In genomic region chr7:45767500-45767899, GRCm38 (mm10) we compare ENCODE assay signal across 25 mouse cellular contexts. TPM values are rescaled to one million over a fixed set of nuclear protein-coding genes. Genes with fewer than 3 reads are reported as not detected.
DNase-seq lines count a peak whose midpoint lies in the region; ATAC-seq and TF ChIP-seq lines count a peak whose summit lies in the region.
"Had no signal": no experiment of that assay in that cellular context is flagged by ENCODE, and none has a peak within 500 bp of the region (broad histone marks: within the 10 kb centered on the region; RNA-seq: fewer than 3 reads in every experiment).

No protein-coding gene starts in this region.

- H3K9me3 ChIP-seq in embryonic facial prominence, embryonic 15.5 days (replicated peaks), result no peaks in the 10 kb centered on the region
- H3K9me3 ChIP-seq in embryonic facial prominence, embryonic 10.5 days, result no peaks in the 10 kb centered on the region
- H3K9me3 ChIP-seq in liver, embryonic 14.5 days (ENCODE audit: control insufficient read depth, low read length), result no peaks in the 10 kb centered on the region
- no peaks in the 10 kb centered on the region for H3K9me3 ChIP-seq in liver, postnatal 0 days (ENCODE audit: low read length)
- no peaks in the 10 kb centered on the region for H3K9me3 ChIP-seq in ES-Bruce4 (replicated peaks; ENCODE audit: control insufficient read depth, insufficient read depth, low read length, poor library complexity, severe bottlenecking)
- no peaks in the 10 kb centered on the region for H3K9me3 ChIP-seq in hindbrain, embryonic 10.5 days
- H3K9me3 ChIP-seq: forebrain, embryonic 15.5 days; heart, embryonic 10.5 days; hindbrain, embryonic 13.5 days had no signal

- peak overlapping the region; percentile 71 for H3K27ac ChIP-seq in embryonic facial prominence, embryonic 15.5 days (replicated peaks)
- H3K27ac ChIP-seq in embryonic facial prominence, embryonic 10.5 days (replicated peaks), result no peak overlapping the region
- H3K27ac ChIP-seq in liver, embryonic 14.5 days, result no peak overlapping the region
- H3K27ac ChIP-seq in liver, postnatal 0 days (ENCODE audit: low read depth), result no peak overlapping the region
- no peak overlapping the region for H3K27ac ChIP-seq in ES-Bruce4 (ENCODE audit: insufficient read depth, low read length)
- H3K27ac ChIP-seq in small intestine, adult 2 months (ENCODE audit: insufficient read depth, low read depth, low read length), result no peak overlapping the region
- no peak overlapping the region for H3K27ac ChIP-seq in hindbrain, embryonic 10.5 days
- H3K27ac ChIP-seq: forebrain, embryonic 15.5 days; heart, embryonic 10.5 days; hindbrain, embryonic 13.5 days; hindbrain, postnatal 0 days had no signal

- no peaks in the 10 kb centered on the region for H3K36me3 ChIP-seq in embryonic facial prominence, embryonic 15.5 days
- no peaks in the 10 kb centered on the region for H3K36me3 ChIP-seq in embryonic facial prominence, embryonic 10.5 days (replicated peaks)
- no peaks in the 10 kb centered on the region for H3K36me3 ChIP-seq in liver, embryonic 14.5 days (replicated peaks; ENCODE audit: control insufficient read depth, insufficient read depth, low read depth)
- H3K36me3 ChIP-seq in liver, postnatal 0 days (replicated peaks; ENCODE audit: insufficient read depth, low read length), result no peaks in the 10 kb centered on the region
- no peaks in the 10 kb centered on the region for H3K36me3 ChIP-seq in ES-Bruce4 (ENCODE audit: control insufficient read depth, insufficient read depth, low read length, poor library complexity, severe bottlenecking)
- no peaks in the 10 kb centered on the region for H3K36me3 ChIP-seq in small intestine, adult 2 months (ENCODE audit: control insufficient read depth, insufficient read depth, low read length)
- H3K36me3 ChIP-seq in hindbrain, embryonic 10.5 days, result no peaks in the 10 kb centered on the region
- H3K36me3 ChIP-seq: forebrain, embryonic 15.5 days; heart, embryonic 10.5 days; hindbrain, embryonic 13.5 days had no signal

- peak; percentile 22; the same call in 1 of the 2 replicates for TF ChIP-seq CTCF in liver, embryonic 14.5 days (IDR thresholded peaks at IDR 0.05; ENCODE audit: low read depth)
- TF ChIP-seq CTCF in liver, postnatal 0 days (IDR thresholded peaks at IDR 0.05; ENCODE audit: low read depth), result no peak
- peak; percentile 40 for TF ChIP-seq CTCF in ES-Bruce4 (IDR thresholded peaks at IDR 0.05; ENCODE audit: low read depth, low read length)
- TF ChIP-seq CTCF in small intestine, adult 2 months (IDR thresholded peaks at IDR 0.05; ENCODE audit: extremely low read depth, insufficient read length, insufficient replicate concordance, low read depth, low read length), result peak; percentile 22; the same call in 1 of the 2 replicates

- no peak overlapping the region for H3K4me2 ChIP-seq in embryonic facial prominence, embryonic 15.5 days (replicated peaks)
- no peak overlapping the region for H3K4me2 ChIP-seq in liver, embryonic 14.5 days (ENCODE audit: low read depth)
- no peak overlapping the region for H3K4me2 ChIP-seq in liver, postnatal 0 days (ENCODE audit: low read depth, low read length)
- H3K4me2 ChIP-seq: forebrain, embryonic 15.5 days; hindbrain, embryonic 13.5 days had no signal

- H3K4me3 ChIP-seq in embryonic facial prominence, embryonic 15.5 days (replicated peaks), result no peak overlapping the region
- H3K4me3 ChIP-seq in embryonic facial prominence, embryonic 10.5 days, result no peak overlapping the region
- H3K4me3 ChIP-seq in liver, embryonic 14.5 days (ENCODE audit: insufficient read depth in 1 of 2, low read depth in 2 of 2, low read length in 2 of 2), result no peak overlapping the region
- H3K4me3 ChIP-seq in liver, postnatal 0 days (ENCODE audit: low read depth, low read length), result no peak overlapping the region
- H3K4me3 ChIP-seq in ES-Bruce4 (ENCODE audit: low read depth, low read length), result no peak overlapping the region
- H3K4me3 ChIP-seq in small intestine, adult 2 months (ENCODE audit: low read depth, low read length), result no peak overlapping the region
- no peak overlapping the region for H3K4me3 ChIP-seq in hindbrain, embryonic 10.5 days
- H3K4me3 ChIP-seq: forebrain, embryonic 15.5 days; heart, embryonic 10.5 days; hindbrain, embryonic 13.5 days had no signal

- H3K27me3 ChIP-seq in embryonic facial prominence, embryonic 15.5 days, result no peaks in the 10 kb centered on the region
- H3K27me3 ChIP-seq in embryonic facial prominence, embryonic 10.5 days (replicated peaks; ENCODE audit: low read depth, poor library complexity, severe bottlenecking), result no peaks in the 10 kb centered on the region
- H3K27me3 ChIP-seq in liver, embryonic 14.5 days (ENCODE audit: control insufficient read depth, insufficient read depth, low read length), result no peaks in the 10 kb centered on the region
- H3K27me3 ChIP-seq in liver, postnatal 0 days (ENCODE audit: insufficient read depth, low read length), result no peaks in the 10 kb centered on the region
- no peaks in the 10 kb centered on the region for H3K27me3 ChIP-seq in ES-Bruce4 (ENCODE audit: control insufficient read depth, insufficient read depth, low read length, poor library complexity, severe bottlenecking)
- H3K27me3 ChIP-seq in small intestine, adult 2 months (ENCODE audit: control insufficient read depth, insufficient read depth, low read length), result no peaks in the 10 kb centered on the region
- no peaks in the 10 kb centered on the region for H3K27me3 ChIP-seq in hindbrain, embryonic 10.5 days (ENCODE audit: insufficient read depth, poor library complexity, severe bottlenecking)
- H3K27me3 ChIP-seq: forebrain, embryonic 15.5 days had no signal

- no peak for TF ChIP-seq EP300 in liver, embryonic 14.5 days (IDR thresholded peaks at IDR 0.05; ENCODE audit: low read depth)
- no peak for TF ChIP-seq EP300 in liver, postnatal 0 days (IDR thresholded peaks at IDR 0.05; ENCODE audit: low read depth)
- no peak for TF ChIP-seq EP300 in ES-Bruce4 (IDR thresholded peaks at IDR 0.05; ENCODE audit: insufficient read depth, low read depth, low read length)

- DNase-seq in embryonic facial prominence, embryonic 10.5 days (ENCODE audit: low spot score), result no peak
- no peak for DNase-seq in liver, embryonic 14.5 days (ENCODE audit: low read depth in 3 of 3, low spot score in 3 of 3)
- no peak for DNase-seq in liver, postnatal 0 days
- DNase-seq in hindbrain, embryonic 10.5 days (ENCODE audit: low spot score), result no peak
- DNase-seq in frontal cortex, postnatal 25 days (ENCODE audit: low spot score in 2 of 2), result no peak
- DNase-seq: adrenal gland, postnatal 10 days; B cell, adult 2 months; cerebellum, adult 11-12 months; cerebellum, adult 9-10 months; cerebellum, postnatal 36 days; gastrocnemius, postnatal 10 days; heart, adult 18-20 months; heart, postnatal 10 days; heart, postnatal 4 days had no signal

- no peak for TF ChIP-seq POLR2A in ES-Bruce4 (IDR thresholded peaks at IDR 0.05; ENCODE audit: insufficient read depth, low read length)
- no peak for TF ChIP-seq POLR2A in small intestine, adult 2 months (IDR thresholded peaks at IDR 0.05; ENCODE audit: low read depth, low read length)

- H3K9ac ChIP-seq in embryonic facial prominence, embryonic 15.5 days, result no peak overlapping the region
- no peak overlapping the region for H3K9ac ChIP-seq in liver, embryonic 14.5 days (replicated peaks)
- no peak overlapping the region for H3K9ac ChIP-seq in liver, postnatal 0 days (replicated peaks)
- H3K9ac ChIP-seq in ES-Bruce4 (ENCODE audit: low read depth, poor library complexity, severe bottlenecking), result no peak overlapping the region
- H3K9ac ChIP-seq: forebrain, embryonic 15.5 days; hindbrain, embryonic 13.5 days had no signal

- WGBS in embryonic facial prominence, embryonic 15.5 days, result 89% methylated on average over 6 of the region's 6 CpGs
- 93% methylated on average over 6 of the region's 6 CpGs for WGBS in embryonic facial prominence, embryonic 10.5 days
- WGBS in liver, embryonic 14.5 days (ENCODE audit: insufficient replicate concordance), result 69% methylated on average over 6 of the region's 6 CpGs
- 87% methylated on average over 6 of the region's 6 CpGs for WGBS in liver, postnatal 0 days (ENCODE audit: insufficient replicate concordance)
- WGBS in small intestine, adult 2 months, result 97% methylated on average over 6 of the region's 6 CpGs
- WGBS in hindbrain, embryonic 10.5 days, result 91% methylated on average over 6 of the region's 6 CpGs

- ATAC-seq in embryonic facial prominence, embryonic 15.5 days (ENCODE audit: insufficient number of reproducible peaks, low FRiP score, low TSS enrichment, low read depth), result no peak
- no peak for ATAC-seq in liver, embryonic 14.5 days (ENCODE audit: insufficient read depth)
- ATAC-seq in liver, postnatal 0 days, result no peak
- ATAC-seq: CD4-positive, CD25-positive, alpha-beta regulatory T cell, adult 4 months; forebrain, embryonic 15.5 days; hindbrain, postnatal 0 days had no signal

- peaks cover 10% of the 10 kb centered on the region; the same call in 1 of the 2 replicates for H3K4me1 ChIP-seq in embryonic facial prominence, embryonic 15.5 days
- H3K4me1 ChIP-seq in embryonic facial prominence, embryonic 10.5 days, result peaks cover 11% of the 10 kb centered on the region
- H3K4me1 ChIP-seq in liver, embryonic 14.5 days (replicated peaks; ENCODE audit: control insufficient read depth in 2 of 2, insufficient read depth in 2 of 2, low read length in 1 of 2), result no peaks in the 10 kb centered on the region
- H3K4me1 ChIP-seq in liver, postnatal 0 days (ENCODE audit: insufficient read depth), result no peaks in the 10 kb centered on the region
- H3K4me1 ChIP-seq in ES-Bruce4 (ENCODE audit: control insufficient read depth, insufficient read depth, low read length), result peaks cover 4% of the 10 kb centered on the region
- H3K4me1 ChIP-seq in small intestine, adult 2 months (ENCODE audit: control insufficient read depth, insufficient read depth, insufficient read length, low read length), result peaks cover 26% of the 10 kb centered on the region; the same call in 1 of the 2 replicates
- H3K4me1 ChIP-seq in hindbrain, embryonic 10.5 days (replicated peaks), result 0 out of 2 replicates have a peak, but pooled peaks cover 10% of the 10 kb centered on the region
- H3K4me1 ChIP-seq: forebrain, embryonic 15.5 days; hindbrain, embryonic 13.5 days had no signal

RNA-seq across cellular contexts. Expression of gene Lmtk3, which starts 16.0 kb away (rescaled TPM):
- polyA plus RNA-seq in embryonic facial prominence, embryonic 15.5 days (2015; fragmentation: Nextera tagmentation; extraction: Ambion mirVana), result 1.9 TPM in 2 replicates
- 2.1 and 3.0 TPM in 2 replicates for polyA plus RNA-seq in embryonic facial prominence, embryonic 10.5 days (2016; fragmentation: Nextera tagmentation; extraction: Ambion mirVana)
- 0.18 and 0.48 TPM in 2 replicates for polyA plus RNA-seq in liver, embryonic 14.5 days (2012; rRNA removed)
- polyA plus RNA-seq in liver, embryonic 14.5 days (2014; fragmentation: Nextera tagmentation; extraction: Ambion mirVana), result not detected in 2 replicates
- not detected in 2 replicates for polyA plus RNA-seq in liver, postnatal 0 days (2015; fragmentation: Nextera tagmentation; extraction: Ambion mirVana)
- 9.6 and 11.3 TPM in 2 replicates for polyA plus RNA-seq in ES-Bruce4 (2011; ENCODE audit: insufficient read depth, insufficient read length, low read depth, missing spikeins)
- polyA plus RNA-seq in small intestine, adult 2 months (2012; rRNA removed), result 1.9 and 2.1 TPM in 2 replicates
- polyA plus RNA-seq in hindbrain, embryonic 10.5 days (2016; fragmentation: Nextera tagmentation; extraction: Ambion mirVana), result 2.3 and 5.4 TPM in 2 replicates
- polyA plus RNA-seq: CD4-positive, CD25-positive, alpha-beta regulatory T cell, adult 4 months had no signal

RNA-seq across cellular contexts. Expression of gene Sult2b1, which starts 17.0 kb away (rescaled TPM):
- 49.6 and 55.7 TPM in 2 replicates for polyA plus RNA-seq in embryonic facial prominence, embryonic 15.5 days (2015; fragmentation: Nextera tagmentation; extraction: Ambion mirVana)
- 1.6 and 1.7 TPM in 2 replicates for polyA plus RNA-seq in embryonic facial prominence, embryonic 10.5 days (2016; fragmentation: Nextera tagmentation; extraction: Ambion mirVana)
- polyA plus RNA-seq in liver, embryonic 14.5 days (2012; rRNA removed), result 0.06 and 0.35 TPM in 2 replicates
- polyA plus RNA-seq in liver, embryonic 14.5 days (2014; fragmentation: Nextera tagmentation; extraction: Ambion mirVana), result 0.15 and 0.43 TPM in 2 replicates
- polyA plus RNA-seq in liver, postnatal 0 days (2015; fragmentation: Nextera tagmentation; extraction: Ambion mirVana), result 0.26 and 0.38 TPM in 2 replicates
- polyA plus RNA-seq in ES-Bruce4 (2011; ENCODE audit: insufficient read depth, insufficient read length, low read depth, missing spikeins), result 5.4 and 6.4 TPM in 2 replicates
- polyA plus RNA-seq in small intestine, adult 2 months (2012; rRNA removed), result 139 and 454 TPM in 2 replicates
- polyA plus RNA-seq in hindbrain, embryonic 10.5 days (2016; fragmentation: Nextera tagmentation; extraction: Ambion mirVana), result 1.7 and 2.2 TPM in 2 replicates

RNA-seq across cellular contexts. Expression of gene Spaca4, which starts 41.9 kb away (rescaled TPM):
- 0.24 and 0.25 TPM in 2 replicates for polyA plus RNA-seq in embryonic facial prominence, embryonic 15.5 days (2015; fragmentation: Nextera tagmentation; extraction: Ambion mirVana)
- 0.22 TPM in 1 of 2 replicates, not detected in the other for polyA plus RNA-seq in embryonic facial prominence, embryonic 10.5 days (2016; fragmentation: Nextera tagmentation; extraction: Ambion mirVana)
- not detected in 2 replicates for polyA plus RNA-seq in liver, embryonic 14.5 days (2012; rRNA removed)
- not detected in 2 replicates for polyA plus RNA-seq in liver, embryonic 14.5 days (2014; fragmentation: Nextera tagmentation; extraction: Ambion mirVana)
- not detected in 2 replicates for polyA plus RNA-seq in liver, postnatal 0 days (2015; fragmentation: Nextera tagmentation; extraction: Ambion mirVana)
- polyA plus RNA-seq in ES-Bruce4 (2011; ENCODE audit: insufficient read depth, insufficient read length, low read depth, missing spikeins), result not detected in 2 replicates
- polyA plus RNA-seq in small intestine, adult 2 months (2012; rRNA removed), result 0.20 and 0.38 TPM in 2 replicates
- polyA plus RNA-seq in hindbrain, embryonic 10.5 days (2016; fragmentation: Nextera tagmentation; extraction: Ambion mirVana), result not detected in 2 replicates
- polyA plus RNA-seq: CD4-positive, CD25-positive, alpha-beta regulatory T cell, adult 4 months; embryonic facial prominence, embryonic 14.5 days; forebrain, embryonic 11.5 days; forebrain, embryonic 15.5 days; heart, embryonic 10.5 days; heart, embryonic 14.5 days; hindbrain, embryonic 13.5 days; hindbrain, postnatal 0 days had no signal

RNA-seq across cellular contexts. Expression of gene Fam83e, which starts 46.5 kb away (rescaled TPM):
- 2.1 and 3.2 TPM in 2 replicates for polyA plus RNA-seq in embryonic facial prominence, embryonic 15.5 days (2015; fragmentation: Nextera tagmentation; extraction: Ambion mirVana)
- 1.8 and 2.2 TPM in 2 replicates for polyA plus RNA-seq in embryonic facial prominence, embryonic 10.5 days (2016; fragmentation: Nextera tagmentation; extraction: Ambion mirVana)
- polyA plus RNA-seq in liver, embryonic 14.5 days (2012; rRNA removed), result 0.31 and 0.32 TPM in 2 replicates
- 0.14 and 0.32 TPM in 2 replicates for polyA plus RNA-seq in liver, embryonic 14.5 days (2014; fragmentation: Nextera tagmentation; extraction: Ambion mirVana)
- 0.13 TPM in 1 of 2 replicates, not detected in the other for polyA plus RNA-seq in liver, postnatal 0 days (2015; fragmentation: Nextera tagmentation; extraction: Ambion mirVana)
- 0.85 and 1.4 TPM in 2 replicates for polyA plus RNA-seq in ES-Bruce4 (2011; ENCODE audit: insufficient read depth, insufficient read length, low read depth, missing spikeins)
- polyA plus RNA-seq in small intestine, adult 2 months (2012; rRNA removed), result 64.5 and 102 TPM in 2 replicates
- polyA plus RNA-seq in hindbrain, embryonic 10.5 days (2016; fragmentation: Nextera tagmentation; extraction: Ambion mirVana), result 1.6 and 1.8 TPM in 2 replicates
- polyA plus RNA-seq: CD4-positive, CD25-positive, alpha-beta regulatory T cell, adult 4 months had no signal

RNA-seq across cellular contexts. Expression of gene Cyth2, which starts 46.9 kb away (rescaled TPM):
- 124 and 129 TPM in 2 replicates for polyA plus RNA-seq in embryonic facial prominence, embryonic 15.5 days (2015; fragmentation: Nextera tagmentation; extraction: Ambion mirVana)
- 157 and 161 TPM in 2 replicates for polyA plus RNA-seq in embryonic facial prominence, embryonic 10.5 days (2016; fragmentation: Nextera tagmentation; extraction: Ambion mirVana)
- polyA plus RNA-seq in liver, embryonic 14.5 days (2012; rRNA removed), result 14.5 and 19.4 TPM in 2 replicates
- 23.0 and 26.5 TPM in 2 replicates for polyA plus RNA-seq in liver, embryonic 14.5 days (2014; fragmentation: Nextera tagmentation; extraction: Ambion mirVana)
- 21.4 and 24.2 TPM in 2 replicates for polyA plus RNA-seq in liver, postnatal 0 days (2015; fragmentation: Nextera tagmentation; extraction: Ambion mirVana)
- 75.1 and 75.8 TPM in 2 replicates for polyA plus RNA-seq in ES-Bruce4 (2011; ENCODE audit: insufficient read depth, insufficient read length, low read depth, missing spikeins)
- 19.2 and 51.4 TPM in 2 replicates for polyA plus RNA-seq in small intestine, adult 2 months (2012; rRNA removed)
- 164 and 231 TPM in 2 replicates for polyA plus RNA-seq in hindbrain, embryonic 10.5 days (2016; fragmentation: Nextera tagmentation; extraction: Ambion mirVana)
